Mouse (Mus musculus): ENCODE measurements around the gene Tmem33. TPM values are rescaled to one million over a fixed set of nuclear protein-coding genes. Genes with fewer than 3 reads are reported as not detected.

Gene Tmem33
- polyA plus RNA-seq, 1 experiment from 2014 or later: 83.8 TPM

GRCm38 (mm10) chr5:67301722-67302331, 41.5 kb downstream of the Tmem33 start:
- no peak overlapping the region for H3K9ac ChIP-seq
- 66% methylated on average over 8 of the region's 8 CpGs for WGBS
- H3K4me1 ChIP-seq: no peaks in the 10 kb centered on the region
- no peaks in the 10 kb centered on the region for H3K36me3 ChIP-seq
- no peaks in the 10 kb centered on the region for H3K27me3 ChIP-seq
- no peak overlapping the region for H3K4me3 ChIP-seq
- H3K27ac ChIP-seq: no peak overlapping the region
- H3K9me3 ChIP-seq: no peaks in the 10 kb centered on the region
- no peak overlapping the region for H3K4me2 ChIP-seq
- ATAC-seq (ENCODE audit: borderline replicate concordance, extremely low read depth, low FRiP score, low TSS enrichment): no peak

GRCm38 (mm10) chr5:67303816-67304215, 43.5 kb downstream of the Tmem33 start:
- WGBS: 56% methylated on average over 1 of the region's 1 CpGs
- peaks cover 8% of the 10 kb centered on the region for H3K4me1 ChIP-seq
- H3K9ac ChIP-seq: no peak overlapping the region
- H3K36me3 ChIP-seq: no peaks in the 10 kb centered on the region
- no peak overlapping the region for H3K4me2 ChIP-seq
- no peak overlapping the region for H3K4me3 ChIP-seq
- H3K9me3 ChIP-seq: no peaks in the 10 kb centered on the region
- H3K27ac ChIP-seq: no peak overlapping the region
- ATAC-seq (ENCODE audit: borderline replicate concordance, extremely low read depth, low FRiP score, low TSS enrichment): no peak
- no peaks in the 10 kb centered on the region for H3K27me3 ChIP-seq

GRCm38 (mm10) chr5:67306698-67307521, 46.5 kb downstream of the Tmem33 start, which contains the start of gene Slc30a9:
TSS of gene Slc30a9 (plus strand) at chr5:67306955.
- peaks cover 8% of the 10 kb centered on the region for H3K4me1 ChIP-seq
- peak within 1 kb of the TSS; percentile 91 for H3K9ac ChIP-seq
- H3K4me3 ChIP-seq: peak within 1 kb of the TSS; percentile 99
- no peaks in the 10 kb centered on the region for H3K27me3 ChIP-seq
- peak within 1 kb of the TSS; percentile 70 for H3K4me2 ChIP-seq
- peak within 1 kb of the TSS; percentile 79 for H3K27ac ChIP-seq
- no peaks in the 10 kb centered on the region for H3K9me3 ChIP-seq
- ATAC-seq (ENCODE audit: borderline replicate concordance, extremely low read depth, low FRiP score, low TSS enrichment): peak; percentile 97
- under 1% methylated on average over 83 of the region's 83 CpGs for WGBS
- no peaks in the 10 kb centered on the region for H3K36me3 ChIP-seq

GRCm38 (mm10) chr5:67307659-67308222, 47.4 kb downstream of the Tmem33 start:
- Histone ChIP-seq H3K27me3 (no peaks in the 10 kb centered on the region), H3K36me3 (no peaks in the 10 kb centered on the region), H3K4me3 (peak overlapping the region; percentile 99), H3K4me2 (peak overlapping the region; percentile 70), H3K4me1 (peaks cover 8% of the 10 kb centered on the region), H3K9ac (peak overlapping the region; percentile 91), H3K9me3 (no peaks in the 10 kb centered on the region), H3K27ac (no peak overlapping the region)
- no peak for ATAC-seq (ENCODE audit: borderline replicate concordance, extremely low read depth, low FRiP score, low TSS enrichment)
- WGBS: 20% methylated on average over 13 of the region's 13 CpGs

GRCm38 (mm10) chr5:67311811-67312521, 51.6 kb downstream of the Tmem33 start:
- Histone ChIP-seq H3K9ac (no peak overlapping the region), H3K36me3 (peaks cover 2% of the 10 kb centered on the region; the same call in 1 of the 2 replicates), H3K4me3 (no peak overlapping the region), H3K4me1 (peaks cover 8% of the 10 kb centered on the region), H3K27ac (no peak overlapping the region), H3K4me2 (no peak overlapping the region), H3K27me3 (no peaks in the 10 kb centered on the region), H3K9me3 (no peaks in the 10 kb centered on the region)
- 72% methylated on average over 3 of the region's 3 CpGs for WGBS
- no peak for ATAC-seq (ENCODE audit: borderline replicate concordance, extremely low read depth, low FRiP score, low TSS enrichment)

GRCm38 (mm10) chr5:67312522-67312851, 52.1 kb downstream of the Tmem33 start:
- Histone ChIP-seq H3K9ac (no peak overlapping the region), H3K4me2 (no peak overlapping the region), H3K36me3 (peaks cover 4% of the 10 kb centered on the region; the same call in 1 of the 2 replicates), H3K4me1 (peaks cover 7% of the 10 kb centered on the region), H3K4me3 (no peak overlapping the region), H3K27me3 (no peaks in the 10 kb centered on the region), H3K27ac (no peak overlapping the region), H3K9me3 (no peaks in the 10 kb centered on the region)
- WGBS: 96% methylated on average over 3 of the region's 3 CpGs
- ATAC-seq (ENCODE audit: borderline replicate concordance, extremely low read depth, low FRiP score, low TSS enrichment): no peak

- H3K27me3 ChIP-seq: no peaks in the 10 kb centered on the region
- H3K27ac ChIP-seq: no peak overlapping the region
- no peaks in the 10 kb centered on the region for H3K4me1 ChIP-seq
- H3K36me3 ChIP-seq: peaks cover 15% of the 10 kb centered on the region
- H3K4me3 ChIP-seq: no peak overlapping the region
- ATAC-seq (ENCODE audit: borderline replicate concordance, extremely low read depth, low FRiP score, low TSS enrichment): no peak
- H3K9me3 ChIP-seq: no peaks in the 10 kb centered on the region
- 86% methylated on average over 17 of the region's 17 CpGs for WGBS
- H3K4me2 ChIP-seq: no peak overlapping the region
- no peak overlapping the region for H3K9ac ChIP-seq
These were observed 61.4 kb downstream of the Tmem33 start for GRCm38 (mm10) chr5:67321656-67322268.

- H3K4me3 ChIP-seq: no peak overlapping the region
- H3K4me2 ChIP-seq: no peak overlapping the region
- no peaks in the 10 kb centered on the region for H3K9me3 ChIP-seq
- H3K36me3 ChIP-seq: 0 out of 2 replicates have a peak, but pooled peaks cover 5% of the 10 kb centered on the region
- no peak overlapping the region for H3K27ac ChIP-seq
- WGBS: 42% methylated on average over 1 of the region's 1 CpGs
- no peaks in the 10 kb centered on the region for H3K27me3 ChIP-seq
- no peaks in the 10 kb centered on the region for H3K4me1 ChIP-seq
- ATAC-seq (ENCODE audit: borderline replicate concordance, extremely low read depth, low FRiP score, low TSS enrichment): no peak
- H3K9ac ChIP-seq: no peak overlapping the region
These were observed 63.7 kb downstream of the Tmem33 start for GRCm38 (mm10) chr5:67324032-67324431.

GRCm38 (mm10) chr5:67340811-67341210, 80.4 kb downstream of the Tmem33 start:
- Histone ChIP-seq H3K4me1 (no peaks in the 10 kb centered on the region), H3K27me3 (no peaks in the 10 kb centered on the region), H3K4me2 (no peak overlapping the region), H3K36me3 (peaks cover 35% of the 10 kb centered on the region), H3K27ac (no peak overlapping the region), H3K4me3 (no peak overlapping the region), H3K9ac (no peak overlapping the region), H3K9me3 (no peaks in the 10 kb centered on the region)
- WGBS: 86% methylated on average over 6 of the region's 6 CpGs
- ATAC-seq (ENCODE audit: borderline replicate concordance, extremely low read depth, low FRiP score, low TSS enrichment): no peak

Data from lung, embryonic 15.5 days (tissue).